In genomic region chr16:16926536-16926935, GRCm38 (mm10) we compare ENCODE assay signal across 16 mouse cellular contexts. TPM values are rescaled to one million over a fixed set of nuclear protein-coding genes. Genes with fewer than 3 reads are reported as not detected.
A peak's percentile ranks its signal among the peaks of the same experiment; 100 is the strongest.
DNase-seq lines count a peak whose midpoint lies in the region; TF ChIP-seq lines count a peak whose summit lies in the region.
"Had no signal": no experiment of that assay in that cellular context is flagged by ENCODE, and none has a peak within 500 bp of the region (broad histone marks: within the 10 kb centered on the region; RNA-seq: fewer than 3 reads in every experiment).

No protein-coding gene starts in this region.

- no peaks in the 10 kb centered on the region for H3K36me3 ChIP-seq in testis, adult 2 months (ENCODE audit: control insufficient read depth, insufficient read depth, low read length)

- no peak overlapping the region for H3K4me3 ChIP-seq in layer of hippocampus, adult 2 months
- H3K4me3 ChIP-seq in testis, adult 2 months (ENCODE audit: control insufficient read depth, low read depth, low read length): peak overlapping the region; percentile 72
- H3K4me3 ChIP-seq: erythroblast, embryonic 14.5 days; hindbrain, embryonic 13.5 days; limb, embryonic 10.5 days; neural tube, embryonic 13.5 days had no signal

- TF ChIP-seq CTCF in layer of hippocampus, adult 2 months (conservative IDR thresholded peaks at IDR 0.05): no peak
- no peak for TF ChIP-seq CTCF in testis, adult 2 months (IDR thresholded peaks at IDR 0.05; ENCODE audit: control insufficient read depth, insufficient read depth, insufficient replicate concordance, low read depth, low read length)

- no peak for TF ChIP-seq POLR2A in testis, adult 2 months (IDR thresholded peaks at IDR 0.05; ENCODE audit: control insufficient read depth, low read depth, low read length)

- H3K4me1 ChIP-seq in testis, adult 2 months (ENCODE audit: control insufficient read depth, insufficient read depth, low read length): no peaks in the 10 kb centered on the region
- H3K4me1 ChIP-seq: limb, embryonic 10.5 days had no signal

- DNase-seq in layer of hippocampus, adult 2 months (ENCODE audit: low spot score in 2 of 2): peak in 1 of 2 experiments; percentile 35
- DNase-seq in layer of hippocampus, postnatal 10 days (ENCODE audit: low spot score in 2 of 2): no peak
- DNase-seq in testis, postnatal 14 days (ENCODE audit: low spot score): no peak
- DNase-seq in left cerebral cortex, postnatal 25 days (ENCODE audit: low spot score in 2 of 2): peak; percentile 68 to 82
- no peak for DNase-seq in cerebellum, adult 11 months
- no peak for DNase-seq in urinary bladder, adult 18-20 months (ENCODE audit: low spot score in 2 of 2)
- DNase-seq: adrenal gland, postnatal 10 days; cerebellum, adult 9-10 months; gastrocnemius, postnatal 14 days; lung, adult 2 months had no signal

- intact Hi-C loops in left cerebral cortex, postnatal 25 days (cut with DNase I): no loop called here

- H3K27me3 ChIP-seq in testis, adult 2 months (ENCODE audit: control insufficient read depth, insufficient read depth, low read length): no peaks in the 10 kb centered on the region
- H3K27me3 ChIP-seq: hindbrain, embryonic 13.5 days; neural tube, embryonic 13.5 days had no signal

- H3K27ac ChIP-seq in layer of hippocampus, adult 2 months: peak overlapping the region; percentile 94
- H3K27ac ChIP-seq in testis, adult 2 months (ENCODE audit: control insufficient read depth, insufficient read depth, low read depth, low read length): no peak overlapping the region
- H3K27ac ChIP-seq: hindbrain, embryonic 13.5 days; limb, embryonic 10.5 days; neural tube, embryonic 13.5 days had no signal

RNA-seq across cellular contexts. Expression of gene Ppm1f, which starts 30.3 kb away (rescaled TPM):
- 10 to 100 TPM; 45.5 to 51.4 TPM for total RNA-seq in layer of hippocampus, adult 2 months (2021)
- total RNA-seq in layer of hippocampus, postnatal 10 days (2021): 10 to 100 TPM; 24.5 to 24.7 TPM
- 25.8 and 30.2 TPM in 2 replicates for polyA plus RNA-seq in testis, adult 2 months (2012; rRNA removed)
- total RNA-seq in left cerebral cortex, postnatal 25 days (2021): 10 to 100 TPM; 44.8 to 50.9 TPM

RNA-seq across cellular contexts. Expression of gene Vpreb1, which starts 55.9 kb away (rescaled TPM):
- under 1 TPM; 0.49 to 0.51 TPM for total RNA-seq in layer of hippocampus, adult 2 months (2021)
- under 1 TPM in 1 of 2 experiments, not detected in 1; 0.62 TPM for total RNA-seq in layer of hippocampus, postnatal 10 days (2021)
- 0.15 and 0.65 TPM in 2 replicates for polyA plus RNA-seq in testis, adult 2 months (2012; rRNA removed)
- not detected for total RNA-seq in left cerebral cortex, postnatal 25 days (2021)
- total RNA-seq: gastrocnemius, postnatal 14 days; heart, adult 8-10 months had no signal

RNA-seq across cellular contexts. Expression of gene Top3b, which starts 56.0 kb away (rescaled TPM):
- total RNA-seq in layer of hippocampus, adult 2 months (2021): 10 to 100 TPM; 69.9 to 75.5 TPM
- total RNA-seq in layer of hippocampus, postnatal 10 days (2021): 10 to 100 TPM; 49.6 to 66.5 TPM
- 86.6 and 87.1 TPM in 2 replicates for polyA plus RNA-seq in testis, adult 2 months (2012; rRNA removed)
- total RNA-seq in left cerebral cortex, postnatal 25 days (2021): 10 to 100 TPM; 53.6 to 65.1 TPM

RNA-seq across cellular contexts. Expression of gene Mapk1, which starts 56.6 kb away (rescaled TPM):
- 100 to 1,000 TPM; 522 to 547 TPM for total RNA-seq in layer of hippocampus, adult 2 months (2021)
- total RNA-seq in layer of hippocampus, postnatal 10 days (2021): 100 to 1,000 TPM; 341 to 366 TPM
- polyA plus RNA-seq in testis, adult 2 months (2012; rRNA removed): 35.5 and 42.0 TPM in 2 replicates
- total RNA-seq in left cerebral cortex, postnatal 25 days (2021): 100 to 1,000 TPM; 510 to 530 TPM

Comparison
In these comparisons a context has a peak if more than half of its experiments do, and no peak if none do; other contexts are left out.
1. DNase-seq: peak in left cerebral cortex, postnatal 25 days (2 of 2); none in layer of hippocampus, postnatal 10 days (0 of 2), testis, postnatal 14 days (single experiment), cerebellum, adult 11 months (single experiment) and urinary bladder, adult 18-20 months (0 of 2).